Mouse (Mus musculus) forelimb bud, embryonic 11.5 days (tissue): Measurements from ENCODE around the gene Prkcz.

Source experiments
- DNase-seq: peaks from one replicate; pipeline ENCODE4 v3.0.0-alpha.2; 2012; ENCODE audit warnings: low read depth, low spot score

Gene Prkcz

DNA sequence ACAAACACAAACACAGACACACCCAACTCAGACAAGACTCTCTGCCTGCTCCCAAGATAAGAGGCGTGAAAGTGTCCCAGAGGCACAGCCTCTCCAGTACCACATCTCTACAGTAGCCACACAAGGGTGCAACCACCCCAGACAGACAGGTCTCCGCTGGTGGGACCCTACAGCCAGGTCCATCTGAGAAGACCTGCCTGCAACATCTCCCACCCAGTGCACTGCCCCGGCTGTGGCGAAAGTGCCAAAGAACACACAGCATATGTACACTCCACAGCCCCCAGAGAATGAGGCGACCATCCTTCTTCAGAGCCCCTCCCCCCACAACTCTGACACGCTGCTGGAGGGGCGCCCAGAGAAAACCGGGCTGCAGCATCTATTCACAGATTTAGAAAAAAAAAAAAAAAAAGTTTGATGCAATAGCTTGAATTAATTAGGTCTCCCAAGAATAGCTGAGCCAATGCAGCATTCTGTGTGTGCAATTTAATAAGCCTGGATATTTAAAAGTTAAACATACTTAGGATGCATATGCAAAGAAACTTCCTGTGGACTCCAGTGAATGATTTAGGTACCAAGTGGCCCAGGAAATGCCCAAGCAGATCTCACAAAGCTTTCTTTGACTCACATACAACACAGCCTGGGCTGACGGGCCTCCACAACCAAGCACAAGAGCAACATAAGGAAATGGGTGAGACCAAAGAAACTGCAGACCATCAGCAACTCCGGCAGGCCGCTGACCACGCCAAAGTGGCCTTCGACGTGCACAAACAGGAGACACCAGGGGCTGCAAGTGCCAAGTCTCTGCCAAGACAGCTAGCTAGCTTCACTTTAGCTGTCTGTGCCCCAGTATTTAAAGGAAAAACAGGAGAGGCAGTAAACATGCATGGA is 140.7 kb downstream of the Prkcz start:
- DNase-seq, result no peak

GRCm38 (mm10) chr4:155219271-155220212 is 141.6 kb downstream of the Prkcz start:
- DNase-seq, result no peak

- DNase-seq, result no peak
These were observed 142.9 kb downstream of the Prkcz start for GRCm38 (mm10) chr4:155218104-155218732.

GRCm38 (mm10) chr4:155217241-155218103 is 143.7 kb downstream of the Prkcz start:
- no peak for DNase-seq

- DNase-seq, result no peak
These were observed 145.2 kb downstream of the Prkcz start for GRCm38 (mm10) chr4:155215773-155216630.

DNA sequence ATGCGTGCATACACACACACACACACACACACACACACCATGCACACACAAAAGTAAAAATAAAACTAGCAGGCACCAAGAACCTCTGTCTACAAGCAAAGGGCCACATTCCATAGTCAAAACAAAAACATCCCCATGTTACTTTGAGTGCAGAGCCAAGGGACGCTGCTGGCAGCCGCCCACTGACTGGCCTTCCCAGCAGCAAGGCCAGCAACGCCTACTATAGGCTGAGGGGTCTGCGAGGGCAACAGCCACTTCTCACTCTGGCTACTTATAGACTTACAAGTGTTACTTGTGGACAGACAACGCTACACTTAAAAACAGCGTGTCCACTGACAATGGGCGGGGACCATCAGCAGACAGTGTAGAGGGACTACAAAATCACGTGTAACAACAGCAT is 146.0 kb downstream of the Prkcz start:
- DNase-seq, result no peak

GRCm38 (mm10) chr4:155214793-155215192 is 146.4 kb downstream of the Prkcz start:
- no peak for DNase-seq

- no peak for DNase-seq
These were observed 147.0 kb downstream of the Prkcz start for GRCm38 (mm10) chr4:155214188-155214587.

GRCm38 (mm10) chr4:155213752-155214054 is 147.5 kb downstream of the Prkcz start:
- DNase-seq, result no peak

DNA sequence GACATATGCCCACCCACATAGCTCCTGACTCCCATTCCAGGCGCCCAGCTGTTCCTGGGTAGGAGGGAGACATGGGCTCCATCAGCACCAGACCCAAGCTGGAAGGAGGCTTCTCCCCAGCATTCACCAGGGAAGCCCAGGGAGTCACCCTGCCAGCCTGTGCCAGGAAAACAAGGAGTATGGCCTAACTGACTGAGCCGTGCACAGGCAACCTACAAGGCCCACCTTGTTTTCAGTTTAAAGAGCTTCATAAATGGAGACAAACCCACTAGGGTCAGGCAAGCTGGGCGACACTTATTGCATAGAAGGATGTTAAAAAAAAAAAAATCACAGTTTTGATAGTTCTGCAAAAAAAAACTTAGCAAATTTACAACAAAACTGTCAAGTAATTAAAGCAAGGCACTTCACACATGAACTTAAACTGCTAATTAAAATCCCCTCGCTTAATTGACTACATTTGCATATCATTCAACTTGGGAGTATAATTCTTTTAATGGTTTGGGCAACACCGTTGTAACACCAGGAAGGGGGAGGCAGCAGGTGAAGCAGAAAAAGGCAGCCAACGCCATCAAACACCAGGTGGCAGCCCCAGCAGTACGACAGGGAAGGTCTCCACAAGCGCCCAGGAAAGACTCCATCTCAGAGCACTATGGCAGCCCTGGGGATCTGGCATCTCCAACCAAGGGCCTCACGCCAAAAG is 148.0 kb downstream of the Prkcz start:
- no peak for DNase-seq
